Mouse (Mus musculus) A20 (cell line): ENCODE measurements at regions not wholly inside any gene's neighbourhood (a gene's known extent, or its start where the extent isn't known, plus 50 kb on each side); places are given as distances from the start of the nearest gene placed in this dataset.

Experiments
- DNase-seq: peaks from one replicate; pipeline ENCODE4 v3.0.0-alpha.2; 2011; ENCODE audit warnings: low read depth, low spot score

- DNase-seq = no peak
These were observed 401.1 kb downstream of the Tex13c3 start for GRCm38 (mm10) chrX:19080021-19080420.
